Mouse (Mus musculus) left cerebral cortex, adult 11 months (tissue): ENCODE results near the gene Mip.
A peak's percentile ranks its signal among the peaks of the same experiment; 100 is the strongest.
"Not testable (repeated sequence)": the region's sequence is repeated elsewhere in the genome, so short reads cannot be mapped to it uniquely, and the experiment has no call there.

Experiments used
- DNase-seq: peaks from one replicate; pipeline ENCODE4 v3.0.0; 2022; ENCODE audit warnings: low spot score

The Mip gene

GRCm38 (mm10) chr10:128225538-128225937 is at the start of gene Mip:
Mip (plus strand) TSS chr10:128225838.
- DNase-seq = no peak

GRCm38 (mm10) chr10:128175996-128176755 is 49.5 kb upstream of the Mip start:
- DNase-seq = peak; percentile 34

- DNase-seq = no peak
These were observed 48.3 kb upstream of the Mip start for GRCm38 (mm10) chr10:128177316-128177715.

- DNase-seq = no peak
These were observed 45.6 kb upstream of the Mip start, which contains the start of gene Rbms2 for GRCm38 (mm10) chr10:128179989-128180388. Rbms2 (minus strand) TSS chr10:128180297.

GRCm38 (mm10) chr10:128184296-128184695 is 41.3 kb upstream of the Mip start:
- no peak for DNase-seq

- no peak for DNase-seq
These were observed 40.2 kb upstream of the Mip start for GRCm38 (mm10) chr10:128185277-128185940.

- peak; percentile 37 for DNase-seq
These were observed 39.7 kb upstream of the Mip start for GRCm38 (mm10) chr10:128185959-128186358.

GRCm38 (mm10) chr10:128187181-128187605 is 38.4 kb upstream of the Mip start:
- DNase-seq = no peak

GRCm38 (mm10) chr10:128188242-128188877 is 37.3 kb upstream of the Mip start:
- peak; percentile 70 for DNase-seq

GRCm38 (mm10) chr10:128191472-128191871 is 34.2 kb upstream of the Mip start:
- DNase-seq = no peak

- not testable (repeated sequence) for DNase-seq
These were observed 33.4 kb upstream of the Mip start for GRCm38 (mm10) chr10:128192030-128192766.

GRCm38 (mm10) chr10:128193113-128193512 is 32.5 kb upstream of the Mip start:
- DNase-seq = no peak

GRCm38 (mm10) chr10:128194024-128194550 is 31.6 kb upstream of the Mip start, which contains the start of gene Gls2:
Gls2 (plus strand) TSS chr10:128194457.
- DNase-seq = peak; percentile 97

- peak; percentile 43 for DNase-seq
These were observed 30.8 kb upstream of the Mip start for GRCm38 (mm10) chr10:128194551-128195461.

- DNase-seq = no peak
These were observed 23.8 kb upstream of the Mip start for GRCm38 (mm10) chr10:128201856-128202255.

GRCm38 (mm10) chr10:128204941-128205340 is 20.7 kb upstream of the Mip start:
- DNase-seq = no peak

GRCm38 (mm10) chr10:128208326-128208725 is 17.3 kb upstream of the Mip start:
- DNase-seq = no peak

GRCm38 (mm10) chr10:128209311-128210009 is 16.2 kb upstream of the Mip start:
- DNase-seq = no peak

- DNase-seq = no peak
These were observed 15.5 kb upstream of the Mip start for GRCm38 (mm10) chr10:128210131-128210530.

GRCm38 (mm10) chr10:128210954-128211353 is 14.7 kb upstream of the Mip start:
- DNase-seq = no peak
